Mouse (Mus musculus): ENCODE data around the gene Becn1. TPM values are rescaled to one million over a fixed set of nuclear protein-coding genes. Genes with fewer than 3 reads are reported as not detected.

Gene Becn1
- total RNA-seq (2021) (10 to 100 TPM; 86.3 to 86.5 TPM), polyA plus RNA-seq (2012; rRNA removed) (36.1 and 43.7 TPM in 2 replicates)
- long read RNA-seq, full-length matches to known transcripts = 73 of 80 reads
- long read RNA-seq, partial matches to known transcripts = 1 of 80 reads
- long read RNA-seq, other reads (novel, unspliced or antisense) = 6 of 80 reads

DNA sequence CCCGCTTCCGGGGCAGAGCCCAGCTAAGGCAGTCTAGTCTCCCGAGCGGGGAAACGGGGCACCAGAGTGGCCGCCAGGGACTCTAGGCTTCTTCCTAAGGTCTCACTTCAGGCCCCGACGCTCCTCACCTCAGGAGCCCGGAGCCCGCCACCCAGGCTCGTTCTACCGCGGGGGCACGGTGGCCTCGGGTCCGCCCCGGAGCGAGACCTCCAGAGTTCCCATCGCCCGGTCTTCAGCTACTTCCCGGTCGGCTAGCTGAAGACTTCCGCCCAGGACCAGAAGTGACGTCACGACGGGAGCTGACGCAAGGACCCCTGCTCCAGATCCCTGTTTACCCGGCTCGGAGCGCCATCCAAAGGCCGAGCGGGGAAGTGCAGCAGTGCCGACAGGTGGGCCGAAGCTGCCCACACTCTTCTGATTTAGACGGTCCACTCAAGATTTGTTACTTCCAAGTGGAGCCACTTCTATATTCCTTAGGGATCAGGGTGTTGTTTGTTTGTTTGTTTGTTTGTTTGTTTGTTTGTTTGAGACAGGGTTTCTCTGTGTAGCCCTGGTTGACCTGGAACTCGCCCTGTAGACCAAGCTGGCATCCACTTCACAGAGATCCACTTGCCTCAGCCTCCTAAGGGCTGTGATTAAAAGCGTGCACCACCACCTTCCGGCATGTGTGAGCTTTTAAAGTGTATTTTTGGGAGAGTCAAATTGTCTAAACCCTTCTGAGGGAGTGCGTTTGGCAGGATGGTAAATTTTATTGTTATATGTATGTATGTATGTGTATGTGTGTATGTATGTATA is at the start of gene Becn1:
Gene Becn1, minus strand, starts transcription at position 283 of the 795 bp plus-strand sequence.
- H3K36me3 ChIP-seq (ENCODE audit: control insufficient read depth, insufficient read depth, low read length) = peaks cover 3% of the 10 kb centered on the region
- H3K27ac ChIP-seq = peak within 1 kb of the TSS; percentile 70
- peak; percentile 94 to 98 for DNase-seq
- H3K4me3 ChIP-seq = peak within 1 kb of the TSS; percentile 82
- WGBS = 7% methylated on average over 39 of the region's 39 CpGs
- H3K9ac ChIP-seq (ENCODE audit: low read depth, low read length) = peak within 1 kb of the TSS; percentile 85
- H3K4me1 ChIP-seq (ENCODE audit: control insufficient read depth, insufficient read depth, low read length) = peaks cover 3% of the 10 kb centered on the region
- H3K27me3 ChIP-seq (ENCODE audit: control insufficient read depth, insufficient read depth, low read length) = no peaks in the 10 kb centered on the region
- peak; percentile 89 for TF ChIP-seq EP300 (IDR thresholded peaks at IDR 0.05; ENCODE audit: insufficient read depth, low read depth, low read length)
- peak; percentile 71 for TF ChIP-seq POLR2A (IDR thresholded peaks at IDR 0.05; ENCODE audit: insufficient read depth, low read depth, low read length)
- peak; percentile 100 for TF ChIP-seq CTCF (IDR thresholded peaks at IDR 0.05)
- H3K79me2 ChIP-seq (replicated peaks; ENCODE audit: control insufficient read depth, insufficient read depth, low read length) = peaks cover 6% of the 10 kb centered on the region; the same call in 1 of the 2 replicates
- intact Hi-C loops (cut with DNase I) = loop anchor here (1.0 to 10.0 kb wide), 2 partner anchors 90 to 307 kb away; no protein-coding TSS in a partner anchor

DNA sequence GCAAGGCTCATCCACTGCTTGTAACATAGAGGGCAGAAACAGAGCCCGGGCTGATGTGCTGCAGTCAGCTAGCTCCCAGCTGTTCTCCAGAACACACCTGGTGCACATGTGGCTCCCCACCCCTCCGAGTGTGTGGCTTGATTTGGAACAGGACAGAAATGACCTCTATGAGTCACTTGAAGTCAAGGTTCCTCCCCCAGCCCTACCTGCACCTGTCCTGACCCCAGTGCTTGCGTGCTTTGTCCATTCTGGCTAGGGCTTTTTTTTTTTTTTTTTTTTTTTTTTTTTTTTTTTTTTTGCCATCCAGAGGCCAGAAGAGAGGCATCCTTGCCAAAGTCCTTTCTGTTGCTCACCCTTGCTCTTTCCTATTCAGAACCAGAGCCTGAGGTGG is 49.6 kb upstream of the Becn1 start:
- Histone ChIP-seq H3K27me3 (ENCODE audit: control insufficient read depth, insufficient read depth, low read length) (no peaks in the 10 kb centered on the region), H3K4me1 (ENCODE audit: control insufficient read depth, insufficient read depth, low read length) (no peaks in the 10 kb centered on the region), H3K36me3 (ENCODE audit: control insufficient read depth, insufficient read depth, low read length) (no peaks in the 10 kb centered on the region), H3K27ac (no peak overlapping the region), H3K9ac (ENCODE audit: low read depth, low read length) (no peak overlapping the region), H3K4me3 (no peak overlapping the region), H3K79me2 (replicated peaks; ENCODE audit: control insufficient read depth, insufficient read depth, low read length) (no peaks in the 10 kb centered on the region)
- WGBS = 76% methylated on average over 3 of the region's 3 CpGs
- TF ChIP-seq POLR2A (IDR thresholded peaks at IDR 0.05; ENCODE audit: insufficient read depth, low read depth, low read length) (no peak), EP300 (IDR thresholded peaks at IDR 0.05; ENCODE audit: insufficient read depth, low read depth, low read length) (no peak), CTCF (IDR thresholded peaks at IDR 0.05) (no peak)
- DNase-seq = no peak
- intact Hi-C loops (cut with DNase I) = no loop called here

DNA sequence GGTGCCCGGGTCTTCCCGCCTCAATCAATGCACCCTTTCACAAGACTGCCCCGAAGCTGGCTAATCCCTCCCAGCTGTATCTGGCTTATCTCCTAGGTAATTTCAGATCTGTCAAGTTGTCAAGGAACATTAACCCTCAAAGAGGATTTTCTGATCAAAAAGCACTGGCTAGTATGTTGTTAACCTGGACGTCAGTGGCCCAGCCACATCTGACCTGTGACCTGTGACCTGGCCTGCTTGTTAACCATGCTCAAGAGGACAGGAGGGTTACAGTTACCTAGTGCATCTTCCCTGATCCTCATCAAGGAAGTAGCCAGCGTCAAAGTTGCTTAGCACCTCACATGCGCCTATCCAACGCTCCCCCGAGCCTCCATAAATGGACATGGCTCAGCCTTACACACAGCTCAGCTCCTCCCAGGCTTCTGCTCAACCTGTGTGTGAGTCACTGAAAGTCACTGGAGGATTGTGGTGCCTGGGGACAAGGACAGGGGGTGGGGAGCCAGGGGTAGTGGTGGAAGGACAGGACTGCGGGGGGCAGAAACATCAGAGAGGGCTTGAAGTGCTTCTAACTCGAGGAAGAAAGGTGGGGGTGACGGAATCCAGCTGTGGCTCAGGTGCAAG is 49.1 kb upstream of the Becn1 start:
- no peak for TF ChIP-seq POLR2A (IDR thresholded peaks at IDR 0.05; ENCODE audit: insufficient read depth, low read depth, low read length)
- TF ChIP-seq CTCF (IDR thresholded peaks at IDR 0.05) = no peak
- no peak for TF ChIP-seq EP300 (IDR thresholded peaks at IDR 0.05; ENCODE audit: insufficient read depth, low read depth, low read length)
- Histone ChIP-seq H3K9ac (ENCODE audit: low read depth, low read length) (no peak overlapping the region), H3K4me1 (ENCODE audit: control insufficient read depth, insufficient read depth, low read length) (no peaks in the 10 kb centered on the region), H3K27ac (no peak overlapping the region), H3K36me3 (ENCODE audit: control insufficient read depth, insufficient read depth, low read length) (no peaks in the 10 kb centered on the region), H3K79me2 (replicated peaks; ENCODE audit: control insufficient read depth, insufficient read depth, low read length) (no peaks in the 10 kb centered on the region), H3K4me3 (no peak overlapping the region), H3K27me3 (ENCODE audit: control insufficient read depth, insufficient read depth, low read length) (no peaks in the 10 kb centered on the region)
- WGBS = 66% methylated on average over 11 of the region's 11 CpGs
- intact Hi-C loops (cut with DNase I) = no loop called here
- no peak for DNase-seq

DNA sequence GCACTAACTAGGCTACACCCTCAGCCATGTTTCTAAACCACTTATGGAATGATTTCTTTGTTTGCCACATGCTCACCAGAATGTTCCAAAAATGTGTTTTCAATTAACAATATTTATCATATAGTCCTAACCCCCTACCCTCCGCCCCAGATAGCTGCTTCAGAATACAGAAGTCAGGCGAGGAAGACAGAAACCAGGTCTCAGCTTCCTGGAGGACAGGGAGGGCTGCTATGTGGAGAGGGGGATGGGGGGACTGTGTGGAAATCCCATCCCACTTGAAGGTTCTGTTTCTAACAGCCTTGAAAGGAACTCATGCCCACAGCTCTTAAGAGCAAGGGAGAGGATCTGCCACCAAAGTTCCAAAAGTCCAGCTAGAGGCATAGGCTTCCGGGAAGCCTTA is 47.1 kb upstream of the Becn1 start:
- no peaks in the 10 kb centered on the region for H3K79me2 ChIP-seq (replicated peaks; ENCODE audit: control insufficient read depth, insufficient read depth, low read length)
- TF ChIP-seq CTCF (IDR thresholded peaks at IDR 0.05) (no peak), EP300 (IDR thresholded peaks at IDR 0.05; ENCODE audit: insufficient read depth, low read depth, low read length) (no peak), POLR2A (IDR thresholded peaks at IDR 0.05; ENCODE audit: insufficient read depth, low read depth, low read length) (no peak)
- no peak overlapping the region for H3K9ac ChIP-seq (ENCODE audit: low read depth, low read length)
- 76% methylated on average over 3 of the region's 3 CpGs for WGBS
- DNase-seq = no peak
- H3K27me3 ChIP-seq (ENCODE audit: control insufficient read depth, insufficient read depth, low read length) = no peaks in the 10 kb centered on the region
- no peak overlapping the region for H3K4me3 ChIP-seq
- no peaks in the 10 kb centered on the region for H3K36me3 ChIP-seq (ENCODE audit: control insufficient read depth, insufficient read depth, low read length)
- intact Hi-C loops (cut with DNase I) = no loop called here
- no peak overlapping the region for H3K27ac ChIP-seq
- no peaks in the 10 kb centered on the region for H3K4me1 ChIP-seq (ENCODE audit: control insufficient read depth, insufficient read depth, low read length)

DNA sequence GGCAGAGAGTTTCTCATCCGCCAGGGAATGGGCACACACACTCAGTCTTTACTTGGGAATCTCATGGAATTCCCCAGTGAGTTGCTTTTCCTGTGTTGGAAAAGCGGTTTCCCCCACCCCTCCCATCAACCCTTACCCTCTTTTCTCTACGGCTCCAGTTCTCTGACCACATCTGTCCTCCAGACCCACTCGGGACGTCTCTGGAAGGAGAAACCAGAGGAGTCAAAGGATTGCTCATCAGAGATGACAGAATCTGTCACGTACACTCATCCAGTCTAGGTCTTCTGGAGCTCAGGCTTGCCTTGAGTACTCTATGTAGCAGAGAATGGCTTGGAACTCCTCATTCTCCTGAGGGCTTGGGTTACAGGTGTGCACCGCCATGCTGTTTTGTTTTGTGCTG is 46.7 kb upstream of the Becn1 start:
- Histone ChIP-seq H3K9ac (ENCODE audit: low read depth, low read length) (no peak overlapping the region), H3K36me3 (ENCODE audit: control insufficient read depth, insufficient read depth, low read length) (no peaks in the 10 kb centered on the region), H3K79me2 (replicated peaks; ENCODE audit: control insufficient read depth, insufficient read depth, low read length) (no peaks in the 10 kb centered on the region), H3K27me3 (ENCODE audit: control insufficient read depth, insufficient read depth, low read length) (no peaks in the 10 kb centered on the region), H3K4me3 (no peak overlapping the region), H3K27ac (no peak overlapping the region), H3K4me1 (ENCODE audit: control insufficient read depth, insufficient read depth, low read length) (no peaks in the 10 kb centered on the region)
- TF ChIP-seq POLR2A (IDR thresholded peaks at IDR 0.05; ENCODE audit: insufficient read depth, low read depth, low read length) = no peak
- no peak for TF ChIP-seq EP300 (IDR thresholded peaks at IDR 0.05; ENCODE audit: insufficient read depth, low read depth, low read length)
- TF ChIP-seq CTCF (IDR thresholded peaks at IDR 0.05) = no peak
- intact Hi-C loops (cut with DNase I) = no loop called here
- WGBS = 41% methylated on average over 7 of the region's 7 CpGs
- no peak for DNase-seq

Data from heart, adult 2 months (tissue).